Mouse (Mus musculus): Measurements from ENCODE around the gene Ctbp2. TPM values are rescaled to one million over a fixed set of nuclear protein-coding genes. Genes with fewer than 3 reads are reported as not detected.
"Not testable (repeated sequence)": the region's sequence is repeated elsewhere in the genome, so short reads cannot be mapped to it uniquely, and the experiment has no call there.

Ctbp2 gene
- total RNA-seq, 2 experiments from 2014 or later, result 46.2 to 53.5 TPM

DNA sequence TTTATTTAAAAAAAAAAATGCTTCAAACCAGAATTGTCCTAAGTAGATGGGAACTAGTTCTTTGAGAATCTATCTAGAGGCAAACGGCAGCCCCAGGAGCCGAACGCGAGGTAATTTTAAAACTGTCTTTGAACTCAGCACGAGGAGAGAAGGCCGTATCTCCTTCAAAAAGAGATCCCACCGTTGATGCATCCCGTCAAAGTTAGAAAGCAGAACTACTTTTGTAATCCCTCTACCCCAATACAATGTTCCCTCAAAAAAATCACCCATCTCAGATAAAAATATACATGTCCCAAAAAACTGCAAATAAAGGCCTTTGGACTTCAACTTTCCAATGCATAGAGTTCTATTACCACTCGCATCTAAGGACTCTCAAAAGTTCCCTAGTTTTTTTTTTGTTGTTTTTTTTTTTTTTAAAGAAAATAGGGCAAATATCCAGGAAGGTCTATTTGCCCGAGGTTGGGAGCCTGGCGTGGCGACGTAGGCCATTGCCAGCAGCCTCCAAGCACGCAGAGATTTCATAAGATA, 3.0 kb downstream of the Ctbp2 start:
- no peak for DNase-seq
- intact Hi-C loops (cut with DNase I), result loop anchor here (2.0 to 5.0 kb wide), 5 partner anchors 22 to 516 kb away; partner anchors contain the start of gene Edrf1

DNA sequence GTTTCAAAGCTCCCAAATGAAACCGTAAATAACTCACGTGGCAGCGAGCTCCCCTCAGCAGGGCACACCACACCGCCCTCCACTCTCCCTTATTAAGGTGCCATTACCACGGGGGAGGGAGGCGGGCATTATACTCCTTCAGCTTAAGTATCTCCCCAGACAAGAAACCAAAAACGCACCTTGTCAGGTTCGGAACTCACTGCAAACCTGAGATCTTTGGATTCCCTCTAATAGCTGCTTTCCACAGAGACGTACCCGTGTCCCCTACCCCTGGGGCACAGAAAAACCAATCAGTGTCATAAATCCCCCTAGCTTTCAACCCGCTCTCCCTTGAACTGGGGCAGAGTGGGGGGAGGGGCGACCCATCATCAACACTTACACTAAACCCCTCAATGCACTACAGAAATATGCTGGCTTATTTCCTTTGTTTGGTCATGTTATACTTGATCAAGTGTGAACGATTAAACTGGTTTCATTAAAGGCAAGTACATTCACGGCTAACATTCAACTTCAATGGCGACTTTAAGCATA, 3.9 kb downstream of the Ctbp2 start:
- intact Hi-C loops (cut with DNase I), result loop anchor here (2.0 to 5.0 kb wide), 5 partner anchors 21 to 517 kb away; partner anchors contain the start of gene Edrf1
- DNase-seq, result no peak

DNA sequence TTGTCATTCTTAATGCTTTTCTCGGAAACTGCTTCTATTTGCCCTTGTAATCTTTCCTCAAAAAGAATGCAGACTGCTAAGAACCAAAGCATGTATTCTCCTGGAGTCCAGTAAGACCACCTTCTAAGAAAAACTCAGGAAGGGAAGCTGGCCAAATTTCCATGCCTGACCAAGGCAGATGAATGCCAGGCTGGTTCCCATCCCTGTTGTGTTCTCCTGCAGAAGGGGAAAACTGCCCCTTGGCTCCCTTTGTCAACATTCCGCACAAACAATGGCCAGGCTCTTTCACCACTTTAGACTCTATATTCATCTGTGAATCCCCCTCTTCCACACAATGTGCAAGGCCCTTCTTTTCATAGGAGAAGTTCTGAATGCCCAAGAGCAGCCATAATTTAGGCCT, 6.3 kb downstream of the Ctbp2 start:
- intact Hi-C loops (cut with DNase I), result loop anchor here (10.0 kb wide), 1 partner anchor 183 kb away; the partner anchor contains the start of gene Zranb1

DNA sequence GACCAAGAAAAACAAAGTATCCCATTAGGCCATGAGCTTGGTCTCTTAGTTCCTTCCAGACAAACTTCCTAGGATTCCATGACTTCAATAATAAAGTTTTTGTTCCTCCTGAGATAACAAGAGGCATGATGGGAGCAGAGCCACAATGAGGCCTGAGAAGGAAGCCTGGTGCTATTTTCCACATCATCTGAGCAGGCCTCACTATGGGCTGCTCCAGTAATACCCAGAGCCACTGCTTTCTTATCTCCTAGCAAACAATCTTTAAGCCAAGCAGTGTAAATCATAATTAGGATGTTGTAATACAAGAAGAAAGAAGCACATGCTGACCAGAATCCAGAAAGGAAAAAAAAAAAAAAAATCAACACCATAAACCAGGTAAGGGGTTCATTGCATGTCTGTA, 7.6 kb downstream of the Ctbp2 start:
- no peak for DNase-seq
- intact Hi-C loops (cut with DNase I), result loop anchor here (10.0 kb wide), 1 partner anchor 182 kb away; the partner anchor contains the start of gene Zranb1

More for the DNA sequence above, 6.3 kb downstream of the Ctbp2 start:
- no peak for DNase-seq

DNA sequence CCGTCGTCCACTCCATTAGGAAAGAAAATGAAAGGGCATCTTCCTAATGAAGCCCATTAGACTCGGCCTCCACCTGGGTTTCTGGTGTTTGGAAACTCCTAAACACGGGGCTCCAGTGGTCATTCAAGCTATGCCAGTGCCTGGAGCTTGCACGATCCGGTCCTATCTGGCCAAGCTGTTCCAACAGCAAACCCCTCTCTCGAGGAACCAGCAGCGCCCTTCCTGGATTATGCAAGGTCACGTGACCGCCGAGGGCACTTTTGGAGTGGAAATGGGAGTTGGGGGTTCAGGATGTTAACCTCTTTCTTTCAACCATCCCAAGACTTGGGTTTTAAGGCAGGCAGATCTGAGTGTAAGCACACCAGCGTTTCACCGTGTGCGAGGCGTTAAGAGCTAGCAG, 8.3 kb downstream of the Ctbp2 start:
- DNase-seq, result peak; percentile 50 to 63
- intact Hi-C loops (cut with DNase I), result loop anchor here (10.0 kb wide), 1 partner anchor 181 kb away; the partner anchor contains the start of gene Zranb1

DNA sequence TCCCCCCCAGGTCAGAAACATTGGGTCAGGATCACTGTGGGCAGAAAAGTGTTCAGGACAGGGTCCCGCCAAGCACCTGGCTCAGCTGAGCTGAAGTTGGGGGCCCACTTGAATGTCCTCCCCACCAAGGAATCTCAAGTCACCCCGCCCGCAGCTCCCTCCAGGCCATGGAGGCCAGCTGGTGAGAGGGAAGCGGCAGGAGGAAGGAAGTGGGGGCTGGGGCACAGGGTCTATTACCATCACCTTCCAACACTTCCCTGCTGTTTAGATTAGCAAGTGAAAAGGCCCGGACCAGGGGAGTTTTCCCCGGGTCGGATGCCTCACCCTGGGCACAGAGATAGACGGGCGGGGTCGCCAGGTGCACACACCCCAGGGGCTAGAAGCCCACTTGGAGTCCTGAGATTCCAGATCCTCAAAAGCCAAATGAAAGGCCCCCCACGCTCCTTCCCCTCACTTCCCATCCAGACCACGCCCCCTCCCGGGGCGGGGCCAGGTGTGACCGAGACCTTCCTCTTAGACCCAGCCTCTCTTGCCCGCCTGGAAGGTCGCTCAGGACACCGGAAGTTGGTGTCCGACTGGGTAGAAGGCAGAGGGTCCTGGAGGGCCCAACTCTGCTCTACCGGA, 9.2 kb downstream of the Ctbp2 start:
- peak in 1 of 2 experiments; percentile 61 for DNase-seq

DNA sequence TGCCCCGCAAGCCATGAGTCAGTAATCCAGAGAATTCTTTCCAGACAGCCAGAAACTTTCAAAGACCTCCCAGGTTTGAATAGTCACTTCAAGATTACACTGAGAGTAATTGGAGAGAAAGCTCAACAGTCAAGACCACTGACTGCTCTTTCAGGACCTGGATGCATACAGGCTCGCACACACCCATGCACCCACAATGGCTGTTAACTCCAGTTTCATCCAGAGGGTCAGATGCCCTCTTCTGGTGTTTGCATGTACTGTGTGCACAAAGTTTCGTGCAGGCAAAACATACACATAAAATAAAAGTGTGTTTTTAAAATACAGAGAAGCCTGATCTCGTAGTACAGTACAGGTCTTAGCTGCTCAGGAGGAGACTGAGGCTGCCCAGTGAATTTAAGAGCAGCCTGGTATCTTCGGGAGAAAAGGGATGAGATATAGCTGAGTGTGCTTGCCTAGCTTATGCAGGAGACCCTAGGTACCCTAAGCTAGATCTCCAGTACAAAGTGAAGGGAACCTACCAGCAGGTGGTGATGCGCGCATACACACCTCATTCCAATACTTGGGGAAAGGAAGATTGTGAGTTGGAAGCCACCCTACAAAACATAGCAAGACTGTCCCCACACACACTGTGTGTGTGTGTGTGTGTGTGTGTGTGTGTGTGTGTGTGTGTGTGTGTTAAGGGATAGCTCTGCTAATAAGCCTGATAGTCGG, 10.8 kb downstream of the Ctbp2 start:
- intact Hi-C loops (cut with DNase I), result loop anchor here (10.0 kb wide), 1 partner anchor 179 kb away; the partner anchor contains the start of gene Zranb1
- DNase-seq, result no peak

More for the DNA sequence above, 9.2 kb downstream of the Ctbp2 start:
- intact Hi-C loops (cut with DNase I), result loop anchor here (10.0 kb wide), 1 partner anchor 180 kb away; the partner anchor contains the start of gene Zranb1

DNA sequence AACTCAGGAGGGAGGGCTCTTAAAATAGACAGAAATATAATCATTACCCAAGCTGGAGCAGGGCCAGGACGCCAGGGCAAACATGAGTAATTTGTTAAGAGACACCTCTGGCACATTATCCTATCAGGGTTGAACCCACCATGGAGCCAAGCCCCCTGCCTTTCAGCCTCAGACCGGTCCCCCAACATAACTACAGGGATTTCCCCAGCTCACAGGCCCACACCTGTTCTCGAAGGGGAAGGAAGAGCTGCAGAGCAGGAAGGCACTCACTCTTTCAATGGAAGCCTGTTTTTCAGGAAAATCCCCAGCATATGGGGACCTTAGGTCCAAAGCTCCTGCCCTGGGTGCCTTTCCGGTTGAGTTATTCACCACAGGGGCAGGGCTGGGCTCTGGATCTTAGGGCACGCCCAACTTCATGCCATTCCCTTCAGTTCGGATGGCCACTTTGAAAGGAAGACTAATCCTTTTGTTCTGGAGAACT, 11.8 kb downstream of the Ctbp2 start:
- DNase-seq, result no peak
- intact Hi-C loops (cut with DNase I), result loop anchor here (10.0 kb wide), 1 partner anchor 178 kb away; the partner anchor contains the start of gene Zranb1

DNA sequence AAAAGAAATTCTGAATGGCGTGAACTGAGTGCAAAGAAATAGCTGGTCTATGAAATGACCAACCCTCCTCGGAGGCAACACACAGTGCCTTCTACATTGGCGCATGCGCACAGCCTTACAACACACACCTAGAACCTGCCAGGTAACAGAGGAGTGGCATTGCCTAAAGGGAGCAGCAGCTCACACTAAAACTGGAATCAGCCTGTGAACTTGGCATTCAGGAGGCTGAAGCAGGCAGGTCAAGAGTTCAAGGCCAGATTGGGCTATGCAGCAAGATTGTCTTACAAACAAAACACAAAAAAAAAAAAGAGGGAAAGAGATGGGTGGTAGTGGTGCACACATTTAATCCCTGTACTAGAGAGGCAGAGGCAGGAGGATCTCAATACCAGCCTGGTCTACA, 14.7 kb downstream of the Ctbp2 start:
- intact Hi-C loops (cut with DNase I), result no loop called here

DNA sequence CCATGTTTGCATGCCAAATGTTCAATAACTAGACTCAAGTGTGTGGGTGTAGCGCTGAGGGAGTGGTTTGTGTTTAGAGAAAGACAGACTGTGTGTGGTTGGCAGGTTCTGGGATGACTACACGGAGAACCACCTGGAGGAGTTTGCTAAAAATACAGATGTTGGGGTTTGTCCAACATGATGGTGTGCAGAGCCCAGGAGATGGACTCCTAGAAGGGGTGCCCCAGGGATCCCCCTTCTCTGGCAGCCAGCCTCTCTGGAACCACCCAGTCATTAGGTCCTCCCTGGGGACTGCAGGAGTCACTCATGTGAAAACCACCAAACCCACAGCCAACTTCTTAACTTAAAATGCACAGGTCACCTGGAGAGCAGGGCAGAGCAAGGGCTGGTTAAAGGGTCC, 15.5 kb downstream of the Ctbp2 start:
- DNase-seq, result no peak
- intact Hi-C loops (cut with DNase I), result no loop called here

More for the DNA sequence above, 14.7 kb downstream of the Ctbp2 start:
- DNase-seq, result no peak

DNA sequence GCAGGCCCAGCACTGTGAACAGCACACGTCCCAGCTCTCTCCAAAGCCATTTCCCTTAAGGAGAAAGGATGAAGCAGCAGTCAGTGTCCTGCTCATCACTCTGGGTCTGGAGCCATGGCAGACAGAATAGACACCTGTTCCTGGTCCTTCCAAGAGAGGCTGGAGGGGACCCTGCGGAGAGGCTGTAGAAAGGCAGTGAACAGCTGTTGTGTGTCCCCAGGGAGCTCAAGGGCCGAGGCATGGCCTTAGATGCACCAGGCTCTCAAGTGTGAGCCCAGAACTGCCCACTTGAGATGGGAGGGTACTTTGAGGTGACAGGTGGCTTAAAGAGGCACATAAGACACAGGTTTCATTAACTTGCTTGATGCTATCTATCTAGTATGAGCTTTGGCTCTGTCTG, 21.6 kb downstream of the Ctbp2 start:
- intact Hi-C loops (cut with DNase I), result no loop called here
- no peak for DNase-seq

DNA sequence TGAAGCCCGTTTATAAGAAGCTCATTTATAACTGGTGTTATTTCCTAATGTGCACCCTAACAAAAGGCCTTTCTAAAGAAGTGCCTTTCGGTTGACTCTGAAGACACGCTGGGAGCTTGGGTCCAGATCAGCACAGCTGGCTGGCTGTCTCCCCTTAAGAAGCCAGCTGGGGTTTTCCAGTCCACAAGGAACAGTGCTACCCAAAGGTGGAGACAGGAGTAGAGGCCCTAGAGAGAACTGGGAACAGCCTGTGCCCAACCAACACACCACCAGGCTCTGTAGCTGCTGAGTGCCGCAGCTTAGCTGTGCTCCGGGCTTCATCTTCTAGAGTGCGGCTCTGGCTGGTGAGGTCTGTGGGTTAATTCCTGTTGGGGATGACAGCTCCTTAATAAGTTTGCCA, 23.1 kb downstream of the Ctbp2 start:
- intact Hi-C loops (cut with DNase I), result no loop called here
- DNase-seq, result no peak

DNA sequence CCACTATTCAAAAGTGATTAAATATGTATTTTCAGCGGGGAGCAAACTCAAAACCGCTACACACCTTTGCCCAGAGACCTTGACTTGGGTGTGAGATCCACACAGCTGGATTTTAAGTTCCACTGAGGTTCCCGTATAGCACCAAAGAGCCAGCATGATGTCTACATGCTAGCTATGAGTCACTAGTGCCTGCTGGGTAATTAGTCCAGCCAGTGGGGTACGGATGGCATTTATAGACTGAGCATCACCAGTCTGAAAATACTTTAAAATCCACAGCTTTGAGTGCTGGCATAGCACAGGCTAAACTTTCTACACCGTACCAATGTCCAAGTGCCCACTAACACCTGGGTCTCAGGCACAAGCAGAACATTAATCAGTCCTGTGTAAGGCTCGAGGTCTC, 24.0 kb downstream of the Ctbp2 start:
- intact Hi-C loops (cut with DNase I), result no loop called here
- no peak for DNase-seq

DNA sequence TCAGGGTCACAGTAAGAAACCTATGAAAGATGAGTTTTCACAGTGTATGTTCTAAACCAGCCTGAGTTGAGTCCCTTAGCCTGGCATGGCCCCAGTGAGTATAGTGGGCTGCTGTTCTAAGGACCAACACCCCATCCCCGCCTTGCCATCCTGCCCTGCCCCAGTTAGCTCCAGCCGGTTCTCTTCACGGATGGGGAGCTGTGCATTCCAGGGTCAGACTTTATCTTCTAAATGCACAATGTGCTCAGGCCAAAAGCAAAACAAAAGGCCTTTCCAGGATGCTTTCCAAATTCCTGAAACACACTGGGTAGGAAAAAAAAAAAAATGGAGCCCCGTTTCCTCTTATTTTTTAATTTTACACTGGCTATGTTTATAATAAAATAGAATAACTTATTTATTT, 24.9 kb downstream of the Ctbp2 start:
- peak in 1 of 2 experiments; percentile 53 for DNase-seq
- intact Hi-C loops (cut with DNase I), result loop anchor here (2.0 kb wide), 1 partner anchor 22 kb away; no protein-coding TSS in a partner anchor

DNA sequence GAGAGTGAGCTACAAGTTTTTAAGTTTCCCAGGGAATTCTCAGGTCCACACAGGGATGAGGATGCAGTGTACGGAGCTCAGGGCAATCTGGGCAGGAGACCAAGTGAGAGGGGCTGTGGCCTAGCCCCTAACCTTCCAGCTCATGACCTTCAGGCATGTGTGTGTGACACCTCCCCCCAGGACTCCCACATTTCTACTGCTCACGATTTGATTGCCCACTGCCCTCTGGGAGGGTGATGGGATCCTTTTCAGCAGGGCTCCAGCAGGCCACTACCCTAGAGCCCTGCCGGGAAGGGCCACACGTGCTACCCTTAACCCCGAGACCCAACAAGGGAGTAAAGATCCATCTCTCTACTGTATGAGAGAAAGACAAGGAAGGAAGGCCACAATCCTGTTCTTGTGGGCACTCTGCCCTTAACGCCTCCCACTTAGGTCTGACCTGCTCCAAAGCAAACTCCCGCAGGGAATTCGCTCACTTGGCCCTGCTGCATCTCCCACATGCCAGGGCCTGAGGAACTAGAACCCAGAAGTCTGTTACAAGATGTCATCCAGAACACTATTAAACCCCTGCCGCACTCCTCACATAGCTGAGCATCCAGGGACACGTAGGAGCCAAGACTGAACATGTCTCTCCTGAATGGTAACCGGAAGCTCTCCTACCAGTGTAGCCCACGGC, 25.9 kb downstream of the Ctbp2 start:
- no peak for DNase-seq
- intact Hi-C loops (cut with DNase I), result loop anchor here (2.0 kb wide), 1 partner anchor 23 kb away; no protein-coding TSS in a partner anchor

DNA sequence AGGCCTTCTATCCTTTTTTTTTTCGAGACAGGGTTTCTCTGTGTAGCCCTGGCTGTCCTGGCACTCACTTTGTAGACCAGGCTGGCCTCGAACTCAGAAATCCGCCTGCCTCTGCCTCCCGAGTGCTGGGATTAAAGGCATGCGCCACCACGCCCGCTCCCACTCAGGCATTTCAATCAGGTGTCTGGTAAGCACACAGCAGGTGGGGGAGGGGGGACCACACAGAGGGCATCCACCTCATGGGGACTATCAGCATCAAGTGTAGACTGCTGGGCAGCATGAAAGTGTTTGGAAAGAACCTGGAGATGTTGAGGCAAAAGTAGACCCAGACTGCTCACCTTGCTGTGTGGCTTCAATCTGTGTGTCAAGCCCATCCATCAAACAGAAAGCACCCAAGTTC, 28.5 kb downstream of the Ctbp2 start:
- intact Hi-C loops (cut with DNase I); DNase-seq: not testable (repeated sequence)

DNA sequence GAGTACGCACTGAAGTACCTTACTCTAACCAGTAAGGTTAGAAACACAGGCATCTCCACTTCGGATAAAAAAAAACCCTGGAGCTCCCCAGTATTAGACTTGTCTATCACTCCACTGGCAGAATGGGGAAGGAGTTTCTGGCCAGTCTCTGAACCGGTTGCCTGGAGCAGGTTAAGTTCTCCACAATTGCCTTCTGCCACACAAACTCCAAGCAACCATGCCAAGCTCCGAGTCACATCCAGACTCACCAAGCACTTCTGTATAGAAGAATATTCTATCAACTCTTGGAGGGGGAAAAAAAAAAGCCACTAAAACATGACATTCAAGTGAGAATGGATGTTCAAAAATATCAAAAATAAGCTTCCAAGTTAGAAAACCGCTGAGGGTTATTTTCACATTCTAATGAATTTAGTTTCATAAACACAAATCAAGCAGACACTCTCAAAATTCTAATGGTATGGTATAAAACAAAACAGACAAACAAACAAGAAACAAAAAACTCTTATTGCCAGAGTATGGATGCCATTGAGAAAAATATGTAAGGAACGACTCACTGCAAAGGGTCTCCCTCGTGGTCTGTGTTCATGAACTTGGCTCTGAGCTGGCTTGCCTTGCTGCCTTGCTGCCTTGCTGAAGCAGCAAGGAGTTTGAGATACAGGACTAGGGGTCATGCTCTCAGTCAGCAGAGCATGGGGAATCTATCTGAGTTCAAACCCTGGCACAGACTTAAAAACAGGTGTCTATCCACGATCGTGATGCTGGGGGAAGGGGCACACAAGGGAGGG, 29.3 kb downstream of the Ctbp2 start:
- intact Hi-C loops (cut with DNase I), result no loop called here
- no peak for DNase-seq

DNA sequence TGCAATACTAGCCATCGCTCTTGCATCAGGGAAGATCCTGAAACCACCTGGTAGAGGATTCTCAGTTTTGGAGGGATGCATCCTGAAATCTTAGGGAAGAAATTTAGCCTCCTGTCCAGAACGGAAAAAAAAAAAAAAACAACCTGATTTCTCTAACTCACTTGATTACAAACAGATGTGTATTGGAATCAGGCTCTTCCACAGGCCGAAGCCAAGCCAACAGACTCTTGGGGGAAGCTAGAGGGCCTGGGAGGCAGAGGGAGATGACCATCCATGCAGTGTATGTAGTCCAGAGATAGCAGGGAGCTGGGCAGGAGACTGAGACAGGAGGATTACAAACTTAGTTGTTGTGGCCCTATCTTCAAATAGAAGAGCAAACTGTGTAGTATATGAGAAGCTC, 30.0 kb downstream of the Ctbp2 start:
- intact Hi-C loops (cut with DNase I), result no loop called here
- no peak for DNase-seq

DNA sequence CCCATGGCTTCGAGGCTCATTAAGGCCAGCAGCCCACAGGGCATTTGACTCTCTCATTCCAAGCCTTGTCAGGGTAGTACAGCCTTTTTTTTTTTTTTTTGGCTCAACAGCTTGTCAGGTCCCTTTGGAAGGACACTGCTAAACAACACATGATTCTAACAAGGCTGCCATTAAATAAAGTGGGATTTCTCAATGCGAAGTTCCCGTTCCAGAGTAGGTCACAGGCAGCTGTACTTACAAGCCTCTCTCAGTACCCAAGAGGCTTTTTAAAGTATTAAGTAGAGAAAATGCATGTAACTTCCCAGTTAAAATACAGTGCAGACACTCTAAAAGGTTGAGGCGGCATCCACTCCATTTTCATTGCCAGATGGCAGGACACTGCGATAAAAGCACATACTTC, 30.4 kb downstream of the Ctbp2 start:
- DNase-seq, result no peak

DNA sequence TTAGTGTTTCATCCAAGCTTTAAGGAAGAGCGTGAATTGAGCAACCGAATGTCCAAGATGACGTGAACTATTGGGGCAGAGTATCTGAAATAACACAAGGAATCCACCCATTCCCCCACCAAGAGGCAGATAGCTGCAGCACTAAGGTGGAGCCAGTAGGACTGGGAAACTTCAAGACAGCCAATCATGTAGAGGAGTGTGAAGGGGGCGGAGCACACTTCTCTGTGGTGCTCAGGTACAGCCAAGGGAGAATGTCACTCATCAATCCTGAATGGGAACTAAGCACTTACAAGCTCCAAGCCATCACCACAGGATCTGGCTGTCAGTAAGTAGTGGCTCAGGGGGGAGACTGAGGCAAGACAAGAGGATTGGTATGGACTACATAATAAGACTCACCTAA, 33.5 kb downstream of the Ctbp2 start:
- intact Hi-C loops (cut with DNase I), result no loop called here
- DNase-seq, result no peak

More for the DNA sequence above, 30.4 kb downstream of the Ctbp2 start:
- intact Hi-C loops (cut with DNase I), result no loop called here
